Mouse (Mus musculus): ENCODE data around the gene Gzmk. TPM values are rescaled to one million over a fixed set of nuclear protein-coding genes. Genes with fewer than 3 reads are reported as not detected.

Gzmk gene
- polyA plus RNA-seq, 1 experiment from 2014 or later: not detected

- no peak for ATAC-seq (ENCODE audit: insufficient read depth, low FRiP score, low read depth)
- no peaks in the 10 kb centered on the region for H3K9me3 ChIP-seq
- 59% methylated on average over 6 of the region's 6 CpGs for WGBS
Measured at GRCm38 (mm10) chr13:113242129-113242528, 16.4 kb upstream of the Gzmk start.

GRCm38 (mm10) chr13:113227666-113228463 is 2.2 kb upstream of the Gzmk start:
- peaks cover 5% of the 10 kb centered on the region; the same call in 1 of the 2 replicates for H3K4me1 ChIP-seq
- no peak overlapping the region for H3K4me2 ChIP-seq
- H3K27ac ChIP-seq: no peak overlapping the region
- H3K27me3 ChIP-seq (replicated peaks): no peaks in the 10 kb centered on the region
- no peaks in the 10 kb centered on the region for H3K9me3 ChIP-seq
- WGBS: 84% methylated on average over 17 of the region's 17 CpGs
- H3K36me3 ChIP-seq: no peaks in the 10 kb centered on the region
- H3K9ac ChIP-seq: no peak overlapping the region
- no peak for ATAC-seq (ENCODE audit: insufficient read depth, low FRiP score, low read depth)
- no peak overlapping the region for H3K4me3 ChIP-seq (replicated peaks)

More at GRCm38 (mm10) chr13:113242129-113242528, 16.4 kb upstream of the Gzmk start:
- H3K4me1 ChIP-seq: no peaks in the 10 kb centered on the region
- H3K4me2 ChIP-seq: no peak overlapping the region
- no peak overlapping the region for H3K9ac ChIP-seq
- H3K36me3 ChIP-seq: no peaks in the 10 kb centered on the region
- H3K27ac ChIP-seq: no peak overlapping the region
- no peak overlapping the region for H3K4me3 ChIP-seq (replicated peaks)
- no peaks in the 10 kb centered on the region for H3K27me3 ChIP-seq (replicated peaks)

DNA sequence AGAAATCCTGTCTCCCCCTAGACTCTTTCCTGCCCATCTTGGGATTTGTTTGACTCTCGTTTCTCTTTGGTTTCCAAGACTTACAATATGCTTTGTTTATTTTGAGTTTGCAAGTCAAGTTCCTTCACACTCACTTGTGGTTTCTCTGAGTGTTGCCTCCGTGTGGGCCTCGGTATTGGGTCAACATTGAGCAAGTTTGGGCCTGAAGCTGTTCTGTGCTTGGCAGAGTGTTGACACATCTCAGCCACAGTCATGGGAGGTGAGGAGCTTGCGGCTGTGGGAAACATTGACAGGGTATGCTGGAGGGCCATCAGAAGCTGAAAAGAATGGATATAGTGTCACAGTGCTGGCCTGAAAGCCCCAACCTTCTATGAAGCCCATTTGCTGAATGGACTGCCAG is 1.4 kb upstream of the Gzmk start:
- Histone ChIP-seq H3K27me3 (replicated peaks) (no peaks in the 10 kb centered on the region), H3K36me3 (no peaks in the 10 kb centered on the region), H3K4me2 (no peak overlapping the region), H3K4me1 (peaks cover 5% of the 10 kb centered on the region; the same call in 1 of the 2 replicates), H3K9me3 (no peaks in the 10 kb centered on the region), H3K9ac (no peak overlapping the region), H3K27ac (no peak overlapping the region), H3K4me3 (replicated peaks) (no peak overlapping the region)
- ATAC-seq (ENCODE audit: insufficient read depth, low FRiP score, low read depth): no peak
- 56% methylated on average over 4 of the region's 4 CpGs for WGBS

DNA sequence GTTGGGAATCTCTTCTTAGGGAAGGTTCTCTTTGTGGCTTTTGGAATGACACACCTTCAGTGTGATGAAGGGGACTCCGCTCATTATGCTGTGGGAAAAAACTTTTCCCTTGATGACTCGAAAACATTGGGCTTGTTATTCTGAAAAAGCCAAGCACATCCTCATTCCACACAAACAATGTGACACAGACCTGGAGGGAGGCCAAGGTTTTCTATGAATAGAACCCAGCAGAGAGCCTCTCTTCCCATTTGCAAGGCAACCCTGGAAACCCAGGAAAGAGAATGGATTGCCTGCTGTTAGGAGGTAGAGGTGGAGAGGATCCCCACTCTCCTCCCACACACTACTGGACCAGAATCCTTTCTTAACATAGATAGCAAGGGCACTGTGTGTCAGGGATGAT is 1.6 kb downstream of the Gzmk start:
- H3K4me1 ChIP-seq: peaks cover 5% of the 10 kb centered on the region; the same call in 1 of the 2 replicates
- WGBS: 16% methylated on average over 2 of the region's 2 CpGs
- ATAC-seq (ENCODE audit: insufficient read depth, low FRiP score, low read depth): no peak
- H3K4me3 ChIP-seq (replicated peaks): no peak overlapping the region
- no peak overlapping the region for H3K9ac ChIP-seq
- H3K27me3 ChIP-seq (replicated peaks): no peaks in the 10 kb centered on the region
- H3K27ac ChIP-seq: no peak overlapping the region
- peak overlapping the region; percentile 23 for H3K4me2 ChIP-seq
- no peaks in the 10 kb centered on the region for H3K36me3 ChIP-seq
- no peaks in the 10 kb centered on the region for H3K9me3 ChIP-seq

GRCm38 (mm10) chr13:113221851-113222250 is 3.9 kb downstream of the Gzmk start:
- H3K4me1 ChIP-seq: peaks cover 5% of the 10 kb centered on the region; the same call in 1 of the 2 replicates
- no peaks in the 10 kb centered on the region for H3K9me3 ChIP-seq
- 65% methylated on average over 6 of the region's 6 CpGs for WGBS
- ATAC-seq (ENCODE audit: insufficient read depth, low FRiP score, low read depth): no peak
- H3K4me3 ChIP-seq (replicated peaks): no peak overlapping the region
- H3K27ac ChIP-seq: no peak overlapping the region
- no peak overlapping the region for H3K4me2 ChIP-seq
- no peak overlapping the region for H3K9ac ChIP-seq
- H3K27me3 ChIP-seq (replicated peaks): no peaks in the 10 kb centered on the region
- no peaks in the 10 kb centered on the region for H3K36me3 ChIP-seq

- H3K4me2 ChIP-seq: no peak overlapping the region
- 0 out of 2 replicates have a peak, but pooled peaks cover 9% of the 10 kb centered on the region for H3K27me3 ChIP-seq (replicated peaks)
- ATAC-seq (ENCODE audit: insufficient read depth, low FRiP score, low read depth): no peak
- no peak overlapping the region for H3K4me3 ChIP-seq (replicated peaks)
- H3K27ac ChIP-seq: no peak overlapping the region
- H3K9ac ChIP-seq: no peak overlapping the region
- H3K9me3 ChIP-seq: no peaks in the 10 kb centered on the region
- 93% methylated on average over 3 of the region's 3 CpGs for WGBS
- H3K4me1 ChIP-seq: no peaks in the 10 kb centered on the region
- no peaks in the 10 kb centered on the region for H3K36me3 ChIP-seq
Measured at GRCm38 (mm10) chr13:113213865-113214264, 11.8 kb downstream of the Gzmk start.

GRCm38 (mm10) chr13:113212401-113212800 is 13.3 kb downstream of the Gzmk start:
- no peak for ATAC-seq (ENCODE audit: insufficient read depth, low FRiP score, low read depth)
- Histone ChIP-seq H3K4me2 (no peak overlapping the region), H3K9me3 (no peaks in the 10 kb centered on the region), H3K9ac (no peak overlapping the region), H3K4me3 (replicated peaks) (no peak overlapping the region), H3K36me3 (no peaks in the 10 kb centered on the region), H3K27me3 (replicated peaks) (0 out of 2 replicates have a peak, but pooled peaks cover 9% of the 10 kb centered on the region), H3K27ac (no peak overlapping the region), H3K4me1 (no peaks in the 10 kb centered on the region)
- WGBS: 53% methylated on average over 3 of the region's 3 CpGs

GRCm38 (mm10) chr13:113211345-113211744 is 14.4 kb downstream of the Gzmk start:
- ATAC-seq (ENCODE audit: insufficient read depth, low FRiP score, low read depth): no peak

GRCm38 (mm10) chr13:113209624-113210023 is 16.1 kb downstream of the Gzmk start, which contains the start of gene Esm1:
Gene Esm1 (plus strand): TSS chr13:113209659.
- no peak for ATAC-seq (ENCODE audit: insufficient read depth, low FRiP score, low read depth)
- no peaks in the 10 kb centered on the region for H3K4me1 ChIP-seq
- 0 out of 2 replicates have a peak within 1 kb of the TSS, but pooled peaks have one; percentile 4 for H3K4me3 ChIP-seq (replicated peaks)
- no peaks in the 10 kb centered on the region for H3K9me3 ChIP-seq
- 0 out of 2 replicates have a peak within 1 kb of the TSS, but pooled peaks have one; percentile 1 for H3K4me2 ChIP-seq
- WGBS: 38% methylated on average over 15 of the region's 15 CpGs
- no peaks in the 10 kb centered on the region for H3K36me3 ChIP-seq
- H3K27ac ChIP-seq: no peak within 1 kb of the TSS
- H3K27me3 ChIP-seq (replicated peaks): 0 out of 2 replicates have a peak, but pooled peaks cover 9% of the 10 kb centered on the region
- no peak within 1 kb of the TSS for H3K9ac ChIP-seq

More at GRCm38 (mm10) chr13:113211345-113211744, 14.4 kb downstream of the Gzmk start:
- Histone ChIP-seq H3K4me2 (no peak overlapping the region), H3K36me3 (no peaks in the 10 kb centered on the region), H3K27ac (no peak overlapping the region), H3K9me3 (no peaks in the 10 kb centered on the region), H3K9ac (no peak overlapping the region), H3K4me3 (replicated peaks) (no peak overlapping the region), H3K4me1 (no peaks in the 10 kb centered on the region), H3K27me3 (replicated peaks) (0 out of 2 replicates have a peak, but pooled peaks cover 9% of the 10 kb centered on the region)
- 62% methylated on average over 15 of the region's 15 CpGs for WGBS

GRCm38 (mm10) chr13:113205346-113205745 is 20.4 kb downstream of the Gzmk start:
- H3K4me3 ChIP-seq (replicated peaks): no peak overlapping the region
- no peak for ATAC-seq (ENCODE audit: insufficient read depth, low FRiP score, low read depth)
- H3K4me1 ChIP-seq: no peaks in the 10 kb centered on the region
- H3K27me3 ChIP-seq (replicated peaks): 0 out of 2 replicates have a peak, but pooled peaks cover 7% of the 10 kb centered on the region
- H3K9ac ChIP-seq: no peak overlapping the region
- 83% methylated on average over 5 of the region's 5 CpGs for WGBS
- no peaks in the 10 kb centered on the region for H3K9me3 ChIP-seq
- H3K4me2 ChIP-seq: no peak overlapping the region
- H3K36me3 ChIP-seq: no peaks in the 10 kb centered on the region
- no peak overlapping the region for H3K27ac ChIP-seq

DNA sequence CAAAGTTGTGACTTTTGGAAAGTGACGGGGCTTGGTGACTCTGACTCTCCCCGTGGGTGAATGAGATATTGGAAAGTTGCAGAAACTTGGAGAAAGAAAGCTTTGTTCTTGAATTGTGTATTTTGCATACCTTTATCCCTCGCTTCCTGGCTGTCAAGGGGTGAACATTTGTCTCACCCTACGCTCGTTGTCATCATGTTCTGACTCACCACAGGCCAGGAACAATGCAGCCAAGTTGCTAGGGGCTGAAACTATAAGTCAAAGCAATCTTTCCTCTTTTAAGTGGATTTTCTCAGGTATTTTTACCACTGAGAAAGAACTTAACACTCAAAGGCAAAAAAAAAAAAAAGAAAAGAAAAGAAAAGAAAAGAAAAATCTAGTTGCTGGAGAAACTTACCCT is 22.6 kb downstream of the Gzmk start:
- no peaks in the 10 kb centered on the region for H3K27me3 ChIP-seq (replicated peaks)
- H3K4me2 ChIP-seq: no peak overlapping the region
- WGBS: 50% methylated on average over 5 of the region's 5 CpGs

DNA sequence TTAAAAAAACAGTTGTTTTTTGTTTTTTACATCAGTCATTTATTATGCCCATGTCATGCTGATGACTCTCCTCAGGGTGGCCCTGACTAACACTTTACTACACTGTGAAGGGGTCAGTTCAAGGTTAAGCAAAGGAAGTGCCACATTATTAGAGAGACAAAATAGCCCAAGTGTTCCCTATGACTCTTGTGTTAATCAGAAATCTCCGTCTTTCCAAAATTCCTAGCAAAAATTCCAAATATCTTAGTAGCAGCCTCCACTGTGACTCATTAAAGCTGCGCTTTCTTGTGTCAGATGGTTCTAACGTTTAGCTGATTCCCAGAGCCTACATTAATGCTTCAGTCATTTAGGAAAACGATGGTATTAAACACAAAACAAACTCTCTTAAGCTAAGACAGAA is 23.5 kb downstream of the Gzmk start:
- H3K27me3 ChIP-seq (replicated peaks): no peaks in the 10 kb centered on the region
- H3K4me3 ChIP-seq (replicated peaks): no peak overlapping the region
- H3K4me1 ChIP-seq: no peaks in the 10 kb centered on the region
- WGBS: 59% methylated on average over 4 of the region's 4 CpGs
- H3K27ac ChIP-seq: no peak overlapping the region
- no peaks in the 10 kb centered on the region for H3K9me3 ChIP-seq
- ATAC-seq (ENCODE audit: insufficient read depth, low FRiP score, low read depth): no peak
- H3K9ac ChIP-seq: no peak overlapping the region
- no peaks in the 10 kb centered on the region for H3K36me3 ChIP-seq
- no peak overlapping the region for H3K4me2 ChIP-seq

More for the DNA sequence above, 22.6 kb downstream of the Gzmk start:
- Histone ChIP-seq H3K4me3 (replicated peaks) (no peak overlapping the region), H3K27ac (no peak overlapping the region), H3K9ac (no peak overlapping the region), H3K4me1 (no peaks in the 10 kb centered on the region), H3K9me3 (no peaks in the 10 kb centered on the region), H3K36me3 (no peaks in the 10 kb centered on the region)
- no peak for ATAC-seq (ENCODE audit: insufficient read depth, low FRiP score, low read depth)
